1 mouse cellular context compared by ENCODE assay signal in the genomic region with DNA sequence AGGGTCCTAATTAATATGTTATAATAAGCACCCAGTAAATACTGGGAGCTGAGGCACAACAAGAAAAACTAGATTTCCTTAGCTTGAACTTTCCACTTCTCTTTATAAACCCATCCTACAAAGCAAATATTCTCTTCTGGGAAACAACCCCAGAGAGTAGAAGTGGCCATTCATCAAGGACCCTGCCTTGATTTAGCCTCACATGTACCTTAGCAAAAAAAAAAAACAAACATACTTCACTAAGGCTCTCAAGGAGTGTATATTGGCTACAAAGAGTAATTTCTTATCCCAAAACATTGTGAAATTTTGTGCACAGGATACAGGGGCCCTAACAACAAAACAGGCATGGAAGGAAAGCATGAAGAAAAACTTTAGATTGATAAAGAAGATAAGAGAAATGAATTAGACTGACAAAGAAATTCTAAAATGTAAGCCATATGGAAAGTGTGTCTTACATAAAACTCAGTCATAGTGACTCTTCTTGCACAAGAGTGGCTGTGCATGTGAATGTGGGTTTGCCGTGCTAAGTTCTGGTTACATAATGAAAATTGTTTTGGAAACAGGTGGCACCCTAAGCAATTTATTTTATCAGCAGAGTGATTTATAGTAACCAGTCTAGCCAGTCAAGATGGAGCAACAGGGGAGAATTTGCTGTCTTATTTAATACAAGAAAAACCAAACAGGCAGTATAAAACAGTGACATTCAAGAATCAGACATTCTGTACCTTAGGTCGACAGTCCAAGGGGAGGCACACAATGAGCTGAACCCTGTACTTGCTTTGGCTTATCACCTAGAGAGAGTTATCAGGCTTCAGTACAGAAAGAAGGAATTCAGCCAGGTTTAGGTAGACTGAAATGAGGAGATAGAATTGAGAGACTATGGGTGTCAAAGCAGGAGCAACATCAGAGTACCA.
TF ChIP-seq lines count a peak whose summit lies in the region.

No protein-coding gene starts in this region.

TF ChIP-seq in MEL, 35 proteins besides CTCF, POLR2A, EP300 and RAD21 (continued from another document):
- TF ChIP-seq E2F4 (IDR thresholded peaks at IDR 0.05; ENCODE audit: borderline replicate concordance, low read depth, low read length) (no peak), MAX (IDR thresholded peaks at IDR 0.05; ENCODE audit: low read length) (no peak), TAL1 (IDR thresholded peaks at IDR 0.05; ENCODE audit: low read length) (no peak)
